Mouse (Mus musculus) liver, adult (tissue): ENCODE measurements at regions not wholly inside any gene's neighbourhood (a gene's known extent, or its start where the extent isn't known, plus 50 kb on each side); places are given as distances from the start of the nearest gene placed in this dataset.

Experiments
- GATA4 ChIP-seq: IDR thresholded peaks from 2 replicates; pipeline ENCODE4 v1.6.1; 2014; ENCODE audit warnings: mild to moderate bottlenecking, low read length; ENCODE audit not compliant: insufficient replicate concordance

DNA sequence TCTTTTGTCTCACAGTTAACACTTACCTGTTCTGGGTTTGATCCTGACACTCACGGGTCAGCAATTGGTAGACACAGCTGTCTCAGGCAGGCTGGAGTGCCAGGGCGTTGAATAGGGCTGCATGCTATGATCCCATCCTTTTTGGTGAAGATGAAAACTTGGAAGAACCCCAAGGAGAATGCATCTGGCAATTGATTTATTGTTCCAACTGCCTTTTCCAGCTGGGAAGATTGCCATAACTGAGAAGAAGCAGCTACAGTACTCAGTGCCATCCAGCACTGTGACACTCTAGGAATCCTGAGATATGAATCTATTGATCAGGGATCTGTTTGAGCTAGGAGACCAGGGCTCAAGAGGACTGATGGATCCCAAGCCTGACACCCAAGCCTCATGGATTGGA, 79.6 kb upstream of the Dlg1 start:
- no peak for TF ChIP-seq GATA4

DNA sequence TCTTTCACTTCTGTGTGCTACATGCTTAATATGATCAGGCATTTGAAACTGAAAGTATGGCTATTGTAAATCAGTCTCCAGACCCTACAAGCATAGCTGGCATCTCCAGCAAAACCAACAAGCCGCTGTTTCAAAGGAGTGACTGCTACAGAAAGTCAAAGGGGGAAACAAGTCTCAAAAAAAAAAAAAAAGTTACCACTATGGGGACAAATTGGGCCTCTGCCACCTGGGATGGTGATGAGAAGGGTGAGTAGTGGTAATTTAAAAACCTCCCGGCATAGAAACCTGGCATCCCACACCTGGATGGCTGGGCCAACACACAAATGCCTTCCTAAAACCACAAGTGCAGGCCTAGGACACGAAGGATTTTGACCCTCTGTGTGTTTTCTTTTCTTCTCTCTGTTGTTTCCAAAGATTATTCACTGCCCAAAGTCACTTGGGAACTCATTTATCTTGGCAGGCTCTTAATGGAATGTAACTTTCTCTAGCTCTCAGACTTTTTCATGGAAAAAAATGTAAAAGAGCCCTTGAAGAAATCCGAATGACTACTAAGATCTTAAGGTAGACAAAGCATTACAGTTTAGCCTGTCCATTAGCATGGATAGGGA, 78.9 kb upstream of the Dlg1 start:
- no peak for TF ChIP-seq GATA4

DNA sequence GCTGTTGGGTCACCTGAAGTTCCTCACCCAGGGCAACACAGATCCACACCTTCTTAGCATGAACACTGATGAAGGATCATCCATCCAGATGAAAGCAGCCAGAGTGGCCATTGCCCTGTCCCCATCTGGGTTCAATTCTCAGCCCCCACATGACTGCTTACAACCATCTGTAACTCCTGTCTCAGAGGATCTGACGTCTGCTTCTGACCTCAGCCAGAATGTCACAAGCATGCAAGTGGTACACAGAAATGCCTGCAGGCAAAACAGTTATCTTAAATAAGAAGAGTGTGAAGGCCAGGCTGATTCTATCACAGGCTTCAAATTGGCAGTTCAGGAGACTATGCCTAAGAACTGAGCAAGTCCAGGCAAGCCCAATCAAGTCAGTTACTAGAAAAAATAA, 76.2 kb upstream of the Dlg1 start:
- TF ChIP-seq GATA4 = no peak

DNA sequence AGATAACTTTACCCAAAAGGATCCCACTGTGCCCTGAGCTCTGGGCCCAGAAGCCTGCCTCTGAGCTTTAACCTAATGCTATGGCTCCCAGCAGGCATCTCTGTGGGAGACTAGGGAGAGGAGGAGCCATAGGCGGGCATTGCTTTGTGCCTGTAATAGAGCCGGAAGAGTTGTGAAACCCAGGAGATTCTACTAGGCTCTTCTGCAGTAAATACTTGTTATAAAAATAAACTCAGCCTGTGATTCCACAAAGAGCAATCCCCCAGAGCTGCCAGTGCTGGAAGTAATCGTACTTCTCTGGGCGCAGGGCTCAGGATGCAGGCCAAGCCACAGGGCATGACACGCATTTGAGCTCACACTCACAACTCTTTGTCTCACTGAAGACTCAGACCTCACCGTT, 73.7 kb upstream of the Dlg1 start:
- TF ChIP-seq GATA4 = no peak

DNA sequence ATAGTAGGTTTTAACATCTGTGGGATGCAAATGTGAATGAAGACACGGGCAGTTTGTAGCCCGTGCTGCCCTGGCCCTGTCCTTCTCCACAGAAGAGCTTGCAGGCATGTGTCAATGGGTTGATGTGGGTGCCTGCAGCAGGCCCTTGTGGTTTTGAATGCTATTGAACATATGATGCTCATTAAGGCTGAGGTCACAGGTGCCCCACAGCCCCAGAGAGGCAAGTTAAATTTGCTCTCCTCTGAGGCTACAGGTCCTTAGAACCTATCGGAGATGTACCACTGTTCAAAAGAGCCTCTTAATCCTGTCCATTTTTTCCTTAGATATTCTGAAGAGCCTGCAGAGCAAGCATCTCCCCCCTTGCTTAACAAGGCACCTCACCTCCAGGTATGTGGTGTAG, 71.7 kb upstream of the Dlg1 start:
- no peak for TF ChIP-seq GATA4

DNA sequence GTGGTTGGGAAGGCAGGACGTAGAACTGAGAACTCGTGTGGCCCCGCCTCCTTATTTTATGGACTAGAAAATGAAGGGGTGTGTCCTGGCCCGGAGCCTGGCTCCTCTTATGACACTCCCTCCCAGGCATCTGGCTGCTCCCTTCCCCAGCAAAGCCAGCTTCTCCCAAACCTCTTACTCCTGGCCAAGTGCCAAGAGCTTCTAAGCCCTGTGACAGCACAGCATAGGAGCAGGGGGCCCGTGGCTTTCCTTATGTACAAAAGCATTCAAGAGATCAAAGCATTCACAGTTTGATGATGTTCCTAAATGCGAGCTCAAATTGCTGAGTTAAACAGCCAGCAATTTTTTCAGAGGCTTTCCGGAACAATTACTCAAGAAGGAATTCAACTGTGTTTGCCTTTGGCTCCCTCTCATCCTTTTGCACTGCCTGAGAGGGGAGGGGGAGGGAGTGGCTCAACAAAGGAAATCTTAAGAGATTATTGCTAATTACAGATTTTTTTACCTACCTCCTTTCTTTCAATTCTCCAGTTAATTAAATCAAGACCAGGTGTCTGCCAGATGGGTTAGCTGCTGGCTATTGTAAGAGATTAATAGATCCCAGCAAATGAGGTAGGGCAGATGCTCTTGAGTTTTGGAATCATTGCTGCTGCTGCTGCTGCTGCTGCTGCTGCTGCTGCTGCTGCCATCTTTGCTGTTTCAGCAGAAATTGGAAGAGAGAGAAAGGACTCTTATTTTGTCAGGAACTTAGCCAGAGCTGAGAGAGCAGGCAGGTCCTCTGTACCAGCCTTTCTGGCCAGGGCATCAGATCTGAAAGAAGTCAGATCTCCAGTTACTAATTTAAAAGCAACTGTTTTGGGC, 71.0 kb upstream of the Dlg1 start:
- no peak for TF ChIP-seq GATA4

DNA sequence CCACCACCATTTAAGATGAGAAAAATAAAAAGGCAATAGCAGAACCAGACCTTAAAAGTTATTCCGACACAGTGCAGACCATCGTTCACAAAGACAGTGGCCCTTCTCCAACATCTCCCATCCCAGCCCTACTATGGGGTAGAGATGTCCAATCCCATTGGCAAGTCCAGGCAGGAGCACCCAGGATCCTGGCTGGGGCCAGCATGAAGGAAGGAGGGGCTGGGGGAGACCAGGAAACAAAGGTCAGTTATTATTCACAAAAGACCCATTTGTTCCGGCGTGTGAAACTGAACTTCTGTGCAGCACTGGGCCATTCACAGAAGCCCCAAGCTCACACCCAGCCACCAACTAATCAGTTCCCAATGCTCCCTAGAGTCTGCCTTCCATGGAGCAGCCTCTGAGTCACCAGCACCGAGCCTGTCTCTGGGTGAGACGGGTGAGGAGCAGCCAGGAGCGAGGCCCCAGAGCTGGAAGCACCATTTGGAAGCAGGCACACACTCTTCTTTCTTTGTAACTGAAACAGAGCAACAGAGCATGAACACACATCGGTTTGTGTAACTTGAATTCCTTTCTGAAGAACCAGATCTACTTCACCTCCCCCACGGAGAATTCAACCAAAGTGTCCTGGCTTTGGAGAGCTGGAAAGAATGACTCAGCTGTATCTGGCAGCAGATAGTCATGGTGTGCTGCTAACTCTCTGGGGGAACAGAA, 70.1 kb upstream of the Dlg1 start:
- TF ChIP-seq GATA4 = no peak

DNA sequence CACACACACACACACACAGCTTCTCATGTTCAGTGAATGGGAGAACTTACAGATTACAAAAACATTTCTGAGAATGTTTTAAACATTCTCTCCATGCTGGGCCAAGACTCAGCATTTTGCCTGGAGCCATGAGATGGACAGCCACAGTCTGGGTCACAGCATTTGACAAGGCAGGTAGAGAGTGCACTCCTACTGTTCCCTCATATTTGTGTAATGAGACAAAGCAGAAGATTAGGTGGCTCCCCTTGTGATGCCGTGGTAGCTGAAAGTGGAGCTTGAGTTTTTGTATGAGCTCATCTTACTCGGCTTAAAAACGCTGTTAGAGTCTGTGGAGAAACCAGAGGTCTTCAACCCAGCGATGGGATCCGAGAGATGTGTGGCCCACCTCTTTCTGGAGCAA, 65.3 kb upstream of the Dlg1 start:
- no peak for TF ChIP-seq GATA4

DNA sequence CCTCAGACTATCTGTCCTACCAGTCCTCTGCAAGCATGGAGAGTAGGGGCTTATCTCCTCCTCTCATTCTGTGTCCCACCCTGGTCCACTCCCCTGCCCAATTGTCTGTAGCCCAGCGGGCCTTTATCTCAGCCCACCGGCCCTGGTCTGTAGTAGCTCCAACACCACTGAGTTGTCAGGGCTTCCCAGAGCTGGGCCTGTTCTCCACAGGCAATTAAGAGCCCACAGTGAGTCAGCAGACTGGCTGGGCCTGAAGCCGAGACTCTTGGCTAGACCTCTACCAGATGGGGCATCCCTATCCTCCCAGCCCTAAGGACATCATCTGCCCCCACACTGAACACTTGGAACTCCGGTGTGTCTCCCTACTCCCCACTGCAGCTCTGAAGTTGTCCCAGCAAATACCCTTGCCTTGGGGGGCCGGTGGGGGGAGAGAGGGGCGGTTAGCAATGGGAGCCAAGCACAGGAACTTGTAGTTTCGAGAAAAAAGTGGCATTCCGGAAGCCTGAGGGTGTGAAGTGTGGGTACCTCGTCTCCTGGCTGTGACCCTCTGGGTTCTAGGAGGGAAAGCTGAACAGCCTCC, 64.7 kb upstream of the Dlg1 start:
- TF ChIP-seq GATA4 = no peak

DNA sequence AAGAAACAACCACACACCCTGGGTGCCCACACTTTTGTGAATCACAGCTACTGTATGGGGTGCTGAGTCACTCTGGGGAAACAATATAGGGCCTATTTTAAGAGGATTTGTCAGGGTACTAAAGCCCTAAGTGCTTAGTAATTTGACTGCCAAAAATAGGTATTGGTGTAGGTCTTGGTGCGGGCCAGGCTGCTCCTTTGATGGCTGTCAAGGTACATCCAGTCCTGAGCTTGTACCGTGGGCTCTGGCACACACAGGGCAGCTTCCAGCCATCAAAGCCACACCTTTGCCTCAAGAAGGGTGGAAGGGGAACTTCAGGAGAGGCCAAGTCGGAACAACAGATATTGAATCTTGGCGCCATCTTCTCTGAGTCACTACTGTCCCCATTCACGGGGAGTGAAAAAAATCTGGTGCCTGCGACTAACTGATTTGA, 64.2 kb upstream of the Dlg1 start:
- no peak for TF ChIP-seq GATA4

DNA sequence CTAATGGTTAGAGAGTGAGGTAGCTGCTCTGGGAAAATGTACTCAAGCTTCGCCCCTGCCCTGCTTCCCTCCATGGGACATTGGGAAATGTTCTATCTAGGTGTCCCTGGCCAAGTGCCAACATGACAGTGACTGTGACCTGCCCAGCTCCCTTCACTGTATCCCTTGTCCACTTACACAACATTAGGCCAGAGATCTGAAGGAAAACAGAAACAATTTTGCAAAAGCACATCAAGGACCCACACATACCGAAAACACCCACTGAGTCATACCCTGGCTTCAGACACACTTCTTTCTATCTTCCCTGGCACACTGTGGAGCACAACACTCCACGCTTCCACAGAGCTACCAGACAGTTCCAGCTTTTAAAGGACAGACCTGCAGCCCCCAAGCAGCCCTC, 62.0 kb upstream of the Dlg1 start:
- TF ChIP-seq GATA4 = no peak

DNA sequence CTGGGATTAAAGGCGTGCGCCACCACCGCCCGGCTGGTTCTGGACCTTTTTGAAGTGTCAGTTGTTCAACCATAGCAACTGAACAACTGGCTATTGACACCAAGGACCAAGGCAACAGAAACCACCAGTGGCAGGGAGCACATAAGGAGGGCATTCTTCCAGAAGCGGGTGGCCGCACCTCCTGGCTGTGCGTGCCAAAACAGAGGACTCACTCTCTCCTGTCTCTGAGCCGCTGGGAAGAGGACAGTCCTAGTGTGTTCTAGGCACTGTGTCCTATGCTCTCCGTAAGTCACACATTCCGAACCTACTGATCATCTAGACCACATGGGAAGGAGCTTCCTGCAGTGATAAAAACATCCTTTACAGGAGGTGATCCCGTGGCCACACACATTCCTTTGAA, 60.1 kb upstream of the Dlg1 start:
- TF ChIP-seq GATA4 = no peak

DNA sequence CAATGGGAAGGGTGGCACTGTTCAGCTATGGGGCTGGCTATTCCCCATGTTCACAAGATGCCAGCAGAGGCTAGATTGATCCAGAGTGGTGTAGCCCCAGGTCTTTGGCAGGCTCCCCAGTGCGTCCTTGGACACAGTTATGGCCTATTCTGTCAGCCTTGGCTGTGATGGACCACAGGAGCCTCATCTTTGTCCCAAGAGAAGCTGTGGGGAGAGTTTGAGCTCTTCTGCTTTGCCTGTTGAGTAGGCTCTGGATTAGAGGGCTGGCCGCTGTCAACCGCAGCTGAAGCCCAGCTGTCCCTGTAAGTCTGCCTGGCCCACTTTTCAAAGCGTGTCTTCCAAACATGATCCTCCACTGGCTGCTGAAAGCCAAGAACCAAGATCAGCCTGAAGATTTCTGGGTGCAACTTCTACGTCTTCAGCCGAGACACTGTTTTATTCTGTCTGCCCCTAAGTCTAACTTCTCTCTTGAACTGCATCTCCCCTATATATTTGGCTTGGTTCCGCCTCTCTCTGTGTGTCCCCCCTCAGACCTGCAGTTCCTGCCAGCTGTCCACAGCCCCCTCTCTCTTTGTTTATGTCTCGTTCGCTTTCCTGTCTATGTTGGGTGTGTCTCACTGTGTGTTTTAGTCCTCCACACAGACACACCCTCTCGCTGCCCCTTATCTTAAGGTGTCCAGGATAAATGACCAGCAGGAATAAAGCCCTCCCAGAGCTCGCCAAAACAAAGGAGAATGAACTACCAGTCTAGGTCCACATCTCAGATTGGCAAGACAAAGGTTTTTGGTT, 56.7 kb upstream of the Dlg1 start:
- TF ChIP-seq GATA4 = no peak

DNA sequence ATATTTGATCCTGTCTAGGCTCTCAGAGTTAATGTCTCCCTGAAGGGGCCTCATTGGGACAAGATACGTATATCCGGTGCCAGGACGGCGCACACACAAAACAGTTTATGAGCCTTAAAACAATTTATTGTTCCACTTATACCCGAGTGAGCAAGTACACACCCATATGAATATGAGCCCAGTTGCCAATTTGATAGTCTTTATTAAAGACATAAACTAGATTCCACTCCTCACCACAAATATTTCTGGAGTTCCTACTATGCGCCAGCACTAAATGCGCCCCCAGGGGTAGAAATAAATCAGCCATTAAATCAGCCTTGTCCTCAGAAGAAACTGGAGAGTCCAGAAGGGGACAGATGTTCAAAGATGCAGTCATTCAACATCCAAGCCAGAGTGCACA, 54.3 kb upstream of the Dlg1 start:
- TF ChIP-seq GATA4 = no peak
